Mouse (Mus musculus) embryo, embryonic 10 days (tissue): ENCODE results near the gene Trim30d.
"Not testable (repeated sequence)": the region's sequence is repeated elsewhere in the genome, so short reads cannot be mapped to it uniquely, and the experiment has no call there.

Source experiments
- DNase-seq: peaks from one replicate; pipeline ENCODE4 v3.0.0-alpha.2; 2015; ENCODE audit warnings: low spot score

The Trim30d gene

GRCm38 (mm10) chr7:104507421-104508065, at the start of gene Trim30d:
Trim30d (minus strand) TSS chr7:104507849.
- not testable (repeated sequence) for DNase-seq

- no peak for DNase-seq
Measured at GRCm38 (mm10) chr7:104552700-104553099, 45.1 kb upstream of the Trim30d start.

GRCm38 (mm10) chr7:104549833-104550232, 42.2 kb upstream of the Trim30d start, which contains the start of gene Olfr651:
Olfr651 (plus strand) TSS chr7:104550133.
- no peak for DNase-seq

GRCm38 (mm10) chr7:104501589-104502371, 5.9 kb downstream of the Trim30d start:
- peak; percentile 26 for DNase-seq

GRCm38 (mm10) chr7:104501186-104501585, 6.5 kb downstream of the Trim30d start:
- not testable (repeated sequence) for DNase-seq

- not testable (repeated sequence) for DNase-seq
Measured at GRCm38 (mm10) chr7:104499464-104499863, 8.2 kb downstream of the Trim30d start.

- DNase-seq = no peak
Measured at GRCm38 (mm10) chr7:104465065-104465744, 42.4 kb downstream of the Trim30d start, which contains the start of gene Trim30a. Trim30a (minus strand) TSS chr7:104465193.

GRCm38 (mm10) chr7:104445961-104446645, 61.5 kb downstream of the Trim30d start:
- DNase-seq = peak; percentile 11
